Mouse (Mus musculus) limb, embryonic 13.5 days (tissue): ENCODE measurements at regions not wholly inside any gene's neighbourhood (a gene's known extent, or its start where the extent isn't known, plus 50 kb on each side); places are given as distances from the start of the nearest gene placed in this dataset.
"Not testable (repeated sequence)": the region's sequence is repeated elsewhere in the genome, so short reads cannot be mapped to it uniquely, and the experiment has no call there.

Source experiments
- ATAC-seq: fragments of 200-750 bp; cut with Nextera tagmentation; 2 replicates; pipeline ENCODE4 v1.8.0; 2017; ENCODE audit warnings: low read depth, moderate number of reproducible peaks, moderate TSS enrichment; ENCODE audit not compliant: low FRiP score
- H3K27ac ChIP-seq: fragments of 300-500 bp; sonication (generic); 2 replicates; pipeline ENCODE4 v1.5.1; 2015; ENCODE audit warnings: inconsistent platforms, mild to moderate bottlenecking, moderate library complexity
- H3K27me3 ChIP-seq: fragments of 300-500 bp; sonication (generic); 2 replicates; pipeline ENCODE4 v1.6.1; 2015; ENCODE audit warnings: mild to moderate bottlenecking, inconsistent platforms
- H3K36me3 ChIP-seq: fragments of 300-500 bp; sonication (generic); 2 replicates; pipeline ENCODE4 v1.6.1; 2015; ENCODE audit warnings: inconsistent platforms, mild to moderate bottlenecking, moderate library complexity
- H3K4me1 ChIP-seq: fragments of 300-500 bp; sonication (generic); 2 replicates; pipeline ENCODE4 v1.6.1; 2015; ENCODE audit warnings: inconsistent platforms
- H3K4me2 ChIP-seq: fragments of 300-500 bp; sonication (generic); replicated peaks from 2 replicates; pipeline ENCODE4 v1.6.1; 2015; ENCODE audit warnings: inconsistent platforms, mild to moderate bottlenecking, moderate library complexity
- H3K4me3 ChIP-seq: fragments of 300-500 bp; sonication (generic); 2 replicates; pipeline ENCODE4 v1.5.1; 2015; ENCODE audit warnings: moderate library complexity, mild to moderate bottlenecking, inconsistent platforms
- H3K9ac ChIP-seq: fragments of 300-500 bp; sonication (generic); 2 replicates; pipeline ENCODE4 v1.6.1; 2015; ENCODE audit warnings: mild to moderate bottlenecking, inconsistent platforms
- H3K9me3 ChIP-seq: fragments of 300-500 bp; sonication (generic); 2 replicates; pipeline ENCODE4 v1.6.1; 2016; ENCODE audit warnings: inconsistent platforms
- WGBS: fragments of 180-500 bp; shearing (Covaris S2); methylation state at CpG from one replicate; pipeline ENCODE4 v1.1.7; 2015; 5-methylcytosine and 5-hydroxymethylcytosine counted together

DNA sequence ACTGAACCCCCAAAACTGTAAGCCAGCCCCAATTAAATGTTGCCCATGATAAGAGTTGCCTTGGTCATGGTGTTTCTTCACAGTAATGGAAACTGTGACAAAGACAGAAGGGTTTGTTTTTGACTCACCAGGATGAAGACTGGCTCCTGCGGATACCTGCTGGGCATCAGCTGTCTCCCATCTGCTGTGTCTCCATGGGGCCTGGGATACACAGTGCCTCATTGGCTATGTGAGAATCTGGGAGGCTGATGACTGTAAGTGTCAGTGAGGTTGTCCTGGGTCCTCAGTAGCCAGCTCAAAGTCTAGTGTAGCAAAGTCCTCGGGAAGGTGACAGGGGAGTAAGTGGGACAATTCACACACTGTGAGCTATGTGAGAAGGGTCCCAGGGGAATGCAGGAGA is 139.5 kb upstream of the Sfswap start:
- Histone ChIP-seq H3K4me3 (no peak overlapping the region), H3K27me3 (peaks cover 3% of the 10 kb centered on the region; the same call in 1 of the 2 replicates), H3K9ac (no peak overlapping the region), H3K36me3 (no peaks in the 10 kb centered on the region), H3K27ac (no peak overlapping the region), H3K4me2 (no peak overlapping the region), H3K9me3 (no peaks in the 10 kb centered on the region), H3K4me1 (no peaks in the 10 kb centered on the region)
- no peak for ATAC-seq
- WGBS = 79% methylated on average over 2 of the region's 2 CpGs

GRCm38 (mm10) chr5:129363189-129363588 is 137.8 kb upstream of the Sfswap start:
- Histone ChIP-seq H3K4me3 (no peak overlapping the region), H3K36me3 (no peaks in the 10 kb centered on the region), H3K27ac (no peak overlapping the region), H3K27me3 (peaks cover 3% of the 10 kb centered on the region; the same call in 1 of the 2 replicates), H3K4me2 (no peak overlapping the region), H3K9ac (no peak overlapping the region), H3K4me1 (no peaks in the 10 kb centered on the region), H3K9me3 (no peaks in the 10 kb centered on the region)
- ATAC-seq = no peak
- WGBS = 79% methylated on average over 10 of the region's 10 CpGs

- Histone ChIP-seq H3K4me1 (no peaks in the 10 kb centered on the region), H3K36me3 (no peaks in the 10 kb centered on the region), H3K9me3 (no peaks in the 10 kb centered on the region), H3K4me3 (no peak overlapping the region), H3K27ac (no peak overlapping the region), H3K27me3 (peaks cover 3% of the 10 kb centered on the region; the same call in 1 of the 2 replicates), H3K9ac (no peak overlapping the region), H3K4me2 (no peak overlapping the region)
- no peak for ATAC-seq
- WGBS = 73% methylated on average over 8 of the region's 8 CpGs
Measured at GRCm38 (mm10) chr5:129365026-129365425, 136.0 kb upstream of the Sfswap start.

DNA sequence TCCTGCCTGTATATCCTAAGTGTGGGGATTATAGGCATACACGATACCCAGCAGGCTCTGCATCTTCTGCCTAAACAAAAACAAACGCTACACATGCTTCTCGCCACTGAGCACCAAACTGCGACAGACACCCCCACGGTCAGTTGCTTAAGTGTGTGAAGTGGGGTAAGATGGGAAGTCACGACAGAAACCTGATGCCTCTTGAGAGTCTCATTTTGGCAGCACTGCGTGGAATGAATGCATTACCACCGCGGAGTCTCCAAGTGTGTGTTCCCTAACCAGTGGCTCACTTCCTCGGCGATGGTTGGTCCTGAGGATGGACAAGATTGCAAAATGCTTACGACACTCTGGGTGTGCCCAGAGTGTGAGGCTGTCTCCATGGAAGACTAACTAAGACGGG is 133.8 kb upstream of the Sfswap start:
- no peak overlapping the region for H3K27ac ChIP-seq
- peaks cover 3% of the 10 kb centered on the region; the same call in 1 of the 2 replicates for H3K27me3 ChIP-seq
- no peaks in the 10 kb centered on the region for H3K36me3 ChIP-seq
- H3K4me3 ChIP-seq = no peak overlapping the region
- 78% methylated on average over 13 of the region's 13 CpGs for WGBS
- H3K4me2 ChIP-seq = no peak overlapping the region
- no peak for ATAC-seq
- no peaks in the 10 kb centered on the region for H3K9me3 ChIP-seq
- H3K4me1 ChIP-seq = no peaks in the 10 kb centered on the region
- H3K9ac ChIP-seq = no peak overlapping the region

DNA sequence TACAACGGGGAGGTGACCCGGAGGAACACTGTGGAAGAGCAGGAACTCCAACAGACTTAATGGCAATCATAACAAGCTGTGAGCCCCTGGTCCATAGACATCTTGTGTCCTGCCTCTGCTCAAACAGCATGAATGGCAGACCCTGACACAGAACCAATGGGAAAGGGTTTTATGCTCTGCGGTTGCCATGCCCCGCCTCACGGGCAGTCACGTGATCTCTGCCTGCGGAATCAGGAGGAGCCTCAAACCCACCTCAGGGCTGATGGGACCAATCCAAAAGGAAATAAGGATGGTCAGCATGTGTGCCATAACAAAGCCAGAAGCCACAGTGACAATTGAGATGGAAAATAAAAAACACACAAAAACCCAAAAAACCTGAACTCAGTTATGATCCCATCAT is 120.2 kb upstream of the Sfswap start:
- WGBS = 94% methylated on average over 7 of the region's 7 CpGs
- no peak overlapping the region for H3K9ac ChIP-seq
- H3K27me3 ChIP-seq = no peaks in the 10 kb centered on the region
- H3K27ac ChIP-seq = no peak overlapping the region
- peaks cover 11% of the 10 kb centered on the region; the same call in 1 of the 2 replicates for H3K9me3 ChIP-seq
- no peaks in the 10 kb centered on the region for H3K36me3 ChIP-seq
- no peaks in the 10 kb centered on the region; the same call in 1 of the 2 replicates for H3K4me1 ChIP-seq
- ATAC-seq = no peak
- H3K4me3 ChIP-seq = no peak overlapping the region
- no peak overlapping the region for H3K4me2 ChIP-seq

DNA sequence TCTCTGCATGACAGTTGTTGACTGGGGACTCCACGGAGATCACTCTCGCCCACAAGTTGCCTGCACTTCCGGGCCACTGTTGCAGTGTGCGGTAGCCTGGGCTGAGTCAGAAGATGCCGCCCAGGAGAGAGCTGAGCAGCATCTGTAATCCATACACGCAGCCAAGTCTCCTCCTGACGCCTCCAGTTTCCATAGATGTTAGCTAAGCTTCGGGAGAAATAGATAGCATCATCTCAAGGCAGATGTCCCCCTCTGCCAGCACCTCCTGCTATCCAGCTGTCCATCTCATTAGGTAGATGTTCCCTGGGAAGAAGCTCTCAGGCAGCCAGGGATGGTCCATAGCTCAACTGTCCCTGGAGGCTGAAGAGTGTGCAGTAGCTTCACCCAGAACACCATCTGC is 116.0 kb upstream of the Sfswap start:
- H3K27me3 ChIP-seq = peaks cover 6% of the 10 kb centered on the region; the same call in 1 of the 2 replicates
- no peaks in the 10 kb centered on the region for H3K36me3 ChIP-seq
- no peak overlapping the region for H3K4me2 ChIP-seq
- no peak overlapping the region for H3K4me3 ChIP-seq
- H3K27ac ChIP-seq = no peak overlapping the region
- no peak overlapping the region for H3K9ac ChIP-seq
- H3K4me1 ChIP-seq = peaks cover 7% of the 10 kb centered on the region; the same call in 1 of the 2 replicates
- no peaks in the 10 kb centered on the region for H3K9me3 ChIP-seq
- WGBS = 87% methylated on average over 8 of the region's 8 CpGs
- ATAC-seq = no peak

- peak; percentile 76; the same call in 1 of the 2 replicates for ATAC-seq
- peaks cover 11% of the 10 kb centered on the region for H3K4me1 ChIP-seq
- H3K9me3 ChIP-seq, H3K27me3 ChIP-seq, H3K4me3 ChIP-seq, H3K36me3 ChIP-seq, H3K9ac ChIP-seq, H3K4me2 ChIP-seq, H3K27ac ChIP-seq: not testable (repeated sequence)
- WGBS = 69% methylated on average over 2 of the region's 7 CpGs
Measured at GRCm38 (mm10) chr5:129385965-129386643, 114.9 kb upstream of the Sfswap start.

DNA sequence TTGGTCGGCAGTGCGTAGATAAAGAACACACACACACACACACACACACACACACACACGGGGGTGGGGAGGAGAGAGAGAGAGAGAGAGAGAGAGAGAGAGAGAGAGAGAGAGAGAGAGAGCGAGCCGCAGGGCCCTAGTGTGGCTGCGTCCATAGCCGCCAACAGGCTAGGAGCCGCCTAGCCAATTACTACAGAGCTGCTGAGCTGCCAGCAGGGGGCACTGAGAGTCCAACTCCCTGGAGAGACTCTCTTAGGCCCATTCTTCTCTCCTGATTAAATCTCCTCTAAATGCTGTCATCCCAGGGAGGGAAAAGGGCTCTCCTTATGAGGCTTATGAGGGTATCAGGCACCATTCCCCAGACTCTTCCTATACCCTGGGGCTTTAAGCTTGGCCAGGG is 114.3 kb upstream of the Sfswap start:
- not testable (repeated sequence) for H3K4me3 ChIP-seq, H3K9me3 ChIP-seq, H3K27me3 ChIP-seq, H3K36me3 ChIP-seq, H3K27ac ChIP-seq, H3K9ac ChIP-seq, H3K4me2 ChIP-seq
- H3K4me1 ChIP-seq = peaks cover 11% of the 10 kb centered on the region
- ATAC-seq = peak; percentile 81
- no CpG with 5 or more reads among the region's 8 CpGs for WGBS

- no peaks in the 10 kb centered on the region for H3K36me3 ChIP-seq
- 52% methylated on average over 3 of the region's 3 CpGs for WGBS
- peaks cover 11% of the 10 kb centered on the region for H3K4me1 ChIP-seq
- no peak overlapping the region for H3K4me3 ChIP-seq
- H3K27ac ChIP-seq = no peak overlapping the region
- no peaks in the 10 kb centered on the region for H3K9me3 ChIP-seq
- peaks cover 6% of the 10 kb centered on the region; the same call in 1 of the 2 replicates for H3K27me3 ChIP-seq
- no peak for ATAC-seq
- H3K4me2 ChIP-seq = no peak overlapping the region
- H3K9ac ChIP-seq = no peak overlapping the region
Measured at GRCm38 (mm10) chr5:129387301-129387700, 113.7 kb upstream of the Sfswap start.

DNA sequence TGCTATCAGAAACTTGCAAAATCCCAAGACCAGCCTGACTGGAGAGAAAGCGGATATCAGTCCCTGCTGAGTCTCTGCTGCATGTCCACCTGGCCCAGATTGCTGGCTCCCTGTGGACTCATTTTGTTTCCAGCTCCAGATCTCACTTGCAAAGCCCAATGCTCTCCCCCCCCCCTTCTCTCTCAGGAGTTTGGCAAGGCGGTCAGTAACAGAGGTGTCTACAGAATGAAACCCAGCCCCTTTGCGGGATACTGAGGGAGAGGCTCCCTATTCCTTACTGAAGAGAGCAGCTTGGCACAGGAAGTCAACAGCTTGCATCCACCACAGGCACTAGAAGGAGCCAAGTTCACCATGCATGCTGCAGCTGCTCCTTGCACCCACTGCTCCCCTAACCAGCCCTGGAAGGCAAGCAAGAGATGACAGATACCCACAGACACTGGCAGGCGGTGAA is 110.1 kb upstream of the Sfswap start:
- 54% methylated on average over 4 of the region's 4 CpGs for WGBS
- no peak for ATAC-seq

GRCm38 (mm10) chr5:129393150-129393549 is 107.9 kb upstream of the Sfswap start:
- no peak overlapping the region for H3K4me3 ChIP-seq
- H3K27ac ChIP-seq = no peak overlapping the region
- peaks cover 5% of the 10 kb centered on the region for H3K4me1 ChIP-seq
- no peak overlapping the region for H3K9ac ChIP-seq
- H3K4me2 ChIP-seq = no peak overlapping the region
- ATAC-seq = no peak
- no peaks in the 10 kb centered on the region for H3K36me3 ChIP-seq
- peaks cover 3% of the 10 kb centered on the region; the same call in 1 of the 2 replicates for H3K27me3 ChIP-seq
- H3K9me3 ChIP-seq = no peaks in the 10 kb centered on the region
- 83% methylated on average over 2 of the region's 2 CpGs for WGBS

More for the DNA sequence above, 110.1 kb upstream of the Sfswap start:
- H3K36me3 ChIP-seq = no peaks in the 10 kb centered on the region
- H3K4me1 ChIP-seq = peaks cover 11% of the 10 kb centered on the region
- H3K4me2 ChIP-seq = no peak overlapping the region
- no peak overlapping the region for H3K27ac ChIP-seq
- H3K4me3 ChIP-seq = no peak overlapping the region
- no peaks in the 10 kb centered on the region for H3K9me3 ChIP-seq
- no peak overlapping the region for H3K9ac ChIP-seq
- peaks cover 6% of the 10 kb centered on the region; the same call in 1 of the 2 replicates for H3K27me3 ChIP-seq

DNA sequence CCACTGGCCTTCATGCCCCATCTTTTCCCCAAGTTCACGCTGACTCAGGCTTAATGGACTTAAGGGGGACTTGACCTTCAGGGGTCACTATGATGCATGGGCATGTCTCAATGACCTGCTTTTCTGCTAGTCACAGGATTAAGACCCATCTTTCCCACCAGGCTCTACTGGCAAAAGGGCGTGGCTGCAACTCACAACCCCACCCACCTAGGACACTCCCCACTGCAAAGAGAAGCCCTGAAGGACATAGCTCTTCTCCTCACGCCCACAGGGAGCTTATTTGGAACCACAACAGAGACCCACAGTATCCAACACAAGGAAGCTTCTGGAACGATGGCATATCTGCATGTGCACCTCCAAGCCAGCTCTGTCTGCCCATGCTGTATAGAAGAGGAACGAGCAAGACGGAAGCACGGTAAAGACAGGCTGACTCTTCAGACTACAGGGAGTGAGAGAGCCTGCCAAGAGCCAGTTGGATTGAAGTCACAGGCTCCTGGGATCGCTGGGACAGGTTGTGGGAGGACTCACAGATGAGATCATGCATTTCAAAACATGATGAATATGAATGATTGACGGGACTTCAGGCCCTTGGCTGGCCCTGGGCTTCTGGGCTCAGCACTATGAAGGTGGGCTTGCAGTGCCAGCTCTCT is 107.3 kb upstream of the Sfswap start:
- no peaks in the 10 kb centered on the region for H3K9me3 ChIP-seq
- H3K4me2 ChIP-seq = no peak overlapping the region
- no peak overlapping the region for H3K27ac ChIP-seq
- H3K27me3 ChIP-seq = no peaks in the 10 kb centered on the region
- ATAC-seq = no peak
- peaks cover 5% of the 10 kb centered on the region for H3K4me1 ChIP-seq
- no peaks in the 10 kb centered on the region for H3K36me3 ChIP-seq
- no peak overlapping the region for H3K9ac ChIP-seq
- WGBS = 76% methylated on average over 9 of the region's 9 CpGs
- no peak overlapping the region for H3K4me3 ChIP-seq
